Mouse (Mus musculus): ENCODE measurements at regions not wholly inside any gene's neighbourhood (a gene's known extent, or its start where the extent isn't known, plus 50 kb on each side); places are given as distances from the start of the nearest gene placed in this dataset.

- no peak for TF ChIP-seq POLR2A (IDR thresholded peaks at IDR 0.05; ENCODE audit: insufficient read depth, low read depth, low read length)
- TF ChIP-seq CTCF (IDR thresholded peaks at IDR 0.05; ENCODE audit: insufficient read depth, low read depth, low read length), result no peak
Measured at GRCm38 (mm10) chr13:28450699-28451445, 193.5 kb downstream of the Gm11361 start.

All from olfactory bulb, adult 2 months (tissue).